Mouse (Mus musculus): ENCODE data around the gene Secisbp2l.

DNA sequence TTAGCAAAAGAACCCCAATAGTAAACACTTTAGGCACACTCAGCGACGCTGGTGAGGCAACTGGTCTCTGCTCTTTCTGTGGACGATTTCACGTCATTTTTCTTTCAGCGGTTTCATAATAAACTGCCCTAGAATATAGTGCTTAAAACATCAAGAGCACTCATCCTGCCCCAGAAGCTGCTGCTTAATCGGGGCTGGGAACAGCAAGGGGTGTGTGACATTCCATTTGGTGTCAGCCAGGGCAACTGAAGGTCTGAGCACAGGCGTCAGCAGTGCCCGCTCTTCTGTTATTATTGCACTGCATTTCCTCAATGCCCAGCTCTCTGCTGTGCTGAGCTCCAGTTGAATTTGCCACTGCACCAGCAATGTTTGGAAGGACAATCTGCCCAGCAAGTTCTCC lies 18.4 kb upstream of the Secisbp2l start:
- TF ChIP-seq RAD21 (IDR thresholded peaks at IDR 0.05; ENCODE audit: low read depth, low read length) (no peak), GABPA (IDR thresholded peaks at IDR 0.05; ENCODE audit: insufficient replicate concordance, low read depth, low read length) (no peak), CTCF (conservative IDR thresholded peaks at IDR 0.05 in 1 of 2, IDR thresholded peaks at IDR 0.05 in 1 of 2; ENCODE audit: low read depth in 2 of 2, low read length in 2 of 2) (no peak), POLR2A (IDR thresholded peaks at IDR 0.05; ENCODE audit: low read depth, low read length) (no peak), BHLHE40 (IDR thresholded peaks at IDR 0.05; ENCODE audit: low read depth, low read length) (no peak), ZMIZ1 (IDR thresholded peaks at IDR 0.05; ENCODE audit: low read depth, low read length) (no peak), EP300 (IDR thresholded peaks at IDR 0.05; ENCODE audit: low read length) (no peak), ZC3H11A (IDR thresholded peaks at IDR 0.05; ENCODE audit: low read depth, low read length) (no peak), ZNF384 (IDR thresholded peaks at IDR 0.05; ENCODE audit: low read depth, low read length) (no peak)

Data from CH12.LX (cell line).